Mouse (Mus musculus) C2C12 (cell line): Measurements from ENCODE around the gene Boc. TPM values are rescaled to one million over a fixed set of nuclear protein-coding genes. Genes with fewer than 3 reads are reported as not detected.

ENCODE experiments used
- H3K27me3 ChIP-seq: one replicate; pipeline ENCODE4 v1.6.1; 2011; ENCODE audit not compliant: control insufficient read depth, insufficient read depth, insufficient read length
- H3K36me3 ChIP-seq: one replicate; pipeline ENCODE4 v1.6.1; 2011; ENCODE audit not compliant: control insufficient read depth, insufficient read depth
- H3K4me3 ChIP-seq: one replicate; pipeline ENCODE4 v1.5.1; 2011; ENCODE audit warnings: mild to moderate bottlenecking, control low read depth; ENCODE audit not compliant: poor library complexity, insufficient read depth, severe bottlenecking
- H3K79me2 ChIP-seq: one replicate; pipeline ENCODE4 v1.6.1; 2011; ENCODE audit not compliant: control insufficient read depth, insufficient read depth
- H3K79me3 ChIP-seq: one replicate; pipeline ENCODE4 v1.6.1; 2011; ENCODE audit warnings: low read depth, control low read depth
- H3ac ChIP-seq: one replicate; pipeline ENCODE3; 2011; ENCODE audit warnings: low read depth; ENCODE audit not compliant: control insufficient read depth, insufficient read length
- CEBPB ChIP-seq: IDR thresholded peaks from one replicate; pipeline ENCODE4 v1.6.1; 2011; ENCODE audit warnings: low read depth, mild to moderate bottlenecking, control low read depth, moderate library complexity
- CTCF ChIP-seq: IDR thresholded peaks from one replicate; pipeline ENCODE4 v1.5.1; 2011; ENCODE audit not compliant: control insufficient read depth, insufficient read depth, insufficient read length
- FOSL1 ChIP-seq: IDR thresholded peaks from one replicate; pipeline ENCODE4 v1.8.0; 2011; ENCODE audit warnings: mild to moderate bottlenecking, low read length; ENCODE audit not compliant: poor library complexity, insufficient read depth, severe bottlenecking
- MAX ChIP-seq: IDR thresholded peaks from one replicate; pipeline ENCODE4 v1.6.1; 2011; ENCODE audit warnings: mild to moderate bottlenecking, control low read depth
- MYOD1 ChIP-seq: IDR thresholded peaks from one replicate; pipeline ENCODE4 v1.6.1; 2011; ENCODE audit warnings: low read depth; ENCODE audit not compliant: control insufficient read depth, insufficient read length
- MYOG ChIP-seq: IDR thresholded peaks from one replicate; pipeline ENCODE4 v1.6.1; 2011; ENCODE audit not compliant: control insufficient read depth, insufficient read length; ENCODE audit errors: extremely low read depth
- USF1 ChIP-seq: IDR thresholded peaks from one replicate; pipeline ENCODE4 v1.6.1; 2011; ENCODE audit warnings: low read depth, mild to moderate bottlenecking, control low read depth, moderate library complexity
- polyA plus RNA-seq: library from polyadenylated mRNA; unstranded; fragments of >200 nt; fragmentation: generic; extraction: Trizol; gene quantifications from one replicate; pipeline ENCODE4 v1.2.1, GENCODE M21; 2012; ENCODE audit warnings: missing spikeins

Boc gene
- polyA plus RNA-seq, 1 experiment, result 4.4 TPM

DNA sequence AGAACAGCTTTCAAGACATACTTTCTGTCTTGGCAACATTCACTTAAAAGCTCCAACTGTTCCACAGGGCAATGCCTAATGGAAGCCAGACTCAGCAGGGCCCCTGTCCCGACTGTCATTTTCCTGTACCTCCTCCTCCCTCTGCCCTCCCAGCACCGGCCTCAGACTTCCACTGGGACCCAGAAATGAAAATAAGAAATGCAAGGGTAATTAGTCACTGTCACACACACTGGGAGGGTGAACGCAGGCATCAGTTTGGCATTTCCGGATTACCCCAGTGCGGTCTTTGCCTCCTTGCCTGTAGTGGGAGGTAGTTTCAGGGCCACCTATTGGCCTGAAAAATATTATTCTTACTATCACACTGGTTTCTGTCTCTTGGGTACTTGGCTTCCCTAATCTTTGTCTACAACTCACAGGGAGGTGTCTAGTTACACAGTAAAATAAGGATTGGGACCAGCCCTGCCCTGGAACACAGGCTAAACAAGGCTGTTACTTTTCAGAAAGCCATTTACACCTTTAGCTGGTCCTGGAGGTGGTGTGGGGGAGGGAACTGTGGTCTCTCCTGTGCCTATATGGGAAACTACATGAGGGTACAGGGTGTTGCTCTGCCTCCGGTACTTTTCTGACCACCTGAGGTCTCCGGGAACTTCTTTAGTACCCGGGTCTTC lies 64.1 kb downstream of the Boc start:
- no peak overlapping the region for H3ac ChIP-seq
- TF ChIP-seq CTCF (no peak), MYOG (no peak), CEBPB (no peak), MYOD1 (no peak), FOSL1 (no peak), MAX (no peak), USF1 (no peak)
- H3K79me3 ChIP-seq, result no peaks in the 10 kb centered on the region
- H3K36me3 ChIP-seq, result peaks cover 5% of the 10 kb centered on the region
- H3K4me3 ChIP-seq, result no peak overlapping the region
- H3K27me3 ChIP-seq, result no peaks in the 10 kb centered on the region
- H3K79me2 ChIP-seq, result no peaks in the 10 kb centered on the region

DNA sequence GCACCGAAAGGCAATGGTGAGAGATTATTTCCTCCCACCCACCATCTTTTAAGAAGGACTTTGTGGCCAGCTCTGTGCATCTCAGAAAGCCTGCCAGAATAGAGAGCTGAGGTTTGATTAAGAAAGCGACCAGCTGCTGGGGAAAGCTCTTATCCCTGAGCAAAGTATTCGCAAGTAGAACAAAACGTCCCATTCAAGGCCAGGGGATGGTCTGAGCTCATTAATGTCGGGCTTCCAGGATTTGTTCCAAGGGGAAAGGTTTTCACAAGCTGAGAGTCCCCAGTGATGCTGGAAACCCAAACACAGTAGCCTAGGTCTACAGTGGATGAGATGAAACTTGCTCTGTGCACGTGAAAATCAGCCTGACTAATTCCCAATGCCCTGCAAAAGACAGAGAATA lies 64.8 kb downstream of the Boc start:
- Histone ChIP-seq H3K27me3 (no peaks in the 10 kb centered on the region), H3ac (no peak overlapping the region), H3K79me3 (no peaks in the 10 kb centered on the region), H3K36me3 (peaks cover 5% of the 10 kb centered on the region), H3K4me3 (no peak overlapping the region), H3K79me2 (no peaks in the 10 kb centered on the region)
- TF ChIP-seq MAX (no peak), MYOD1 (no peak), CEBPB (no peak), MYOG (no peak), FOSL1 (no peak), CTCF (no peak), USF1 (no peak)

- Histone ChIP-seq H3K79me3 (no peaks in the 10 kb centered on the region), H3K79me2 (no peaks in the 10 kb centered on the region), H3ac (no peak overlapping the region), H3K27me3 (no peaks in the 10 kb centered on the region), H3K4me3 (no peak overlapping the region), H3K36me3 (peaks cover 5% of the 10 kb centered on the region)
- TF ChIP-seq MAX (no peak), CEBPB (no peak), MYOG (no peak), FOSL1 (no peak), MYOD1 (no peak), USF1 (no peak), CTCF (no peak)
Measured at GRCm38 (mm10) chr16:44492706-44493105, 66.0 kb downstream of the Boc start.

DNA sequence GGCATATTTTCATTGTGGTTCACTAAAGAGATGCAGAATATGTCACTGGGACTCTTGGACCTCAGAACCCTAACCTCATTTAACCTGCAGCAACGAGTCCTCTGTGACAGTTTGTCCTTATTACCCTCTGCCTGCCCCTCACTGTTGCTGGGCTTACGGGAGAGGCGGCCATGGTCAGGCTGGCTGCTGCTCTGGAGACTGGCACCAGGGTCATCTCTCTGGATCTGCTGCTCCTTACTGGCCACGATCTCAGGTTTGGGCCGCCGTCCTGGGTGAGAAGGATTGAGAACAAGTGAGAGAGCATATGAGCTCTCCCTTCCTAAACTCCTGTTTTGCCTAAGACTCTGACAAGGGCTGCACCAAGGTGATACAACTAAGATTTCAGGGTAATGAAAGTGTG lies 66.5 kb downstream of the Boc start:
- Histone ChIP-seq H3K4me3 (no peak overlapping the region), H3K27me3 (no peaks in the 10 kb centered on the region), H3ac (no peak overlapping the region), H3K79me3 (no peaks in the 10 kb centered on the region), H3K79me2 (no peaks in the 10 kb centered on the region), H3K36me3 (peaks cover 5% of the 10 kb centered on the region)
- TF ChIP-seq MYOD1 (no peak), MYOG (no peak), FOSL1 (no peak), CEBPB (no peak), CTCF (no peak), MAX (no peak), USF1 (no peak)

DNA sequence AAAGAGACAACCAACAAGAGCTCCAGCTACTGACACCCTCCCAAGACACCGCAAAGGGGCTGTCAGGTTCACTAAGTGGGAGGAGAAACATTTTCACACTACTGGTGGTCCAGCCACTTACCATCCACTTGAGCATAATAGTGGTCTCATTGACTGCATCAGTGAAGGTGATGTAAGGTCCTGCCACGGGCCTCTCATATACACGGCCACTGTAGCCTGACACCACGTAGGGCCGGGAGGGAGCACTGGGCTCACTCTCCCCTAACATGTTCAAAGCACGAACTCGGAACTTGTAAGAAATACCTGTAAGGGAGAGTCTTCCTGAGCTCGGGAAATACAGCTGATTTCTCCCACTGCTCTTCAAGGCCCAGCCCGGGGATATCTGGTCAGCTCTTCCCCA lies 67.6 kb downstream of the Boc start:
- H3K36me3 ChIP-seq, result peaks cover 5% of the 10 kb centered on the region
- H3K27me3 ChIP-seq, result no peaks in the 10 kb centered on the region
- no peaks in the 10 kb centered on the region for H3K79me2 ChIP-seq
- TF ChIP-seq CEBPB (no peak), FOSL1 (no peak), MYOD1 (no peak), MYOG (no peak), CTCF (no peak), MAX (no peak), USF1 (no peak)
- no peak overlapping the region for H3ac ChIP-seq
- H3K79me3 ChIP-seq, result no peaks in the 10 kb centered on the region
- no peak overlapping the region for H3K4me3 ChIP-seq

DNA sequence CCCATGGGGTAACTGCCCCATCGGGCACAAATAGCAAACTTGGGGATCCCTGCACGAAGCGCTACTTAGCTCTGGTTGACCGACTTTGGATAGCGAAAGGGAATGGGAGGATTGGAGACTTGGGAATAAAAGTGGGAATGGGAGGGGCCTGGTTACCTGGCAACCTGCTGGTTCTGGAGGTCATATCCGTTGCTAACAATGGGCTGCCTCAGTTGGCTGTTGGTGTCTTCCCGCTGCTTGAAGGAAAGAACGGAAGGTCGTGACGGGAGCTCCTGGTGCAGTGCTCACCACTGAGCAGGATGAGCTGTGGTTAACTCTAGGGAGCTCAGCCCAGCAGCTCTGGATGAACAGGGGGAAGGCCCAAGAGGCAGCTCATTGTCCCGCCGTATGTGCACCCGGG lies 71.5 kb downstream of the Boc start:
- Histone ChIP-seq H3K4me3 (no peak overlapping the region), H3K36me3 (peaks cover 5% of the 10 kb centered on the region), H3K79me2 (no peaks in the 10 kb centered on the region), H3ac (no peak overlapping the region), H3K27me3 (no peaks in the 10 kb centered on the region), H3K79me3 (no peaks in the 10 kb centered on the region)
- no peak for TF ChIP-seq USF1
